Mouse (Mus musculus) limb, embryonic 10.5 days (tissue): ENCODE measurements around the gene Mmp14. TPM values are rescaled to one million over a fixed set of nuclear protein-coding genes. Genes with fewer than 3 reads are reported as not detected.

Source experiments
- DNase-seq: peaks from one replicate; pipeline ENCODE4 v3.0.0-alpha.2; 2017; ENCODE audit warnings: low spot score
- H3K27ac ChIP-seq: fragments of 300-500 bp; sonication (generic); 2 replicates; pipeline ENCODE4 v1.5.1; 2016; ENCODE audit warnings: mild to moderate bottlenecking
- H3K27me3 ChIP-seq: fragments of 300-500 bp; sonication (generic); 2 replicates; pipeline ENCODE4 v1.6.1; 2016; ENCODE audit warnings: low read depth, mild to moderate bottlenecking; ENCODE audit not compliant: poor library complexity, severe bottlenecking
- H3K36me3 ChIP-seq: fragments of 300-500 bp; sonication (generic); 2 replicates; pipeline ENCODE4 v1.6.1; 2016; ENCODE audit warnings: mild to moderate bottlenecking, moderate library complexity
- H3K4me1 ChIP-seq: fragments of 300-500 bp; sonication (generic); 2 replicates; pipeline ENCODE4 v1.6.1; 2016
- H3K4me3 ChIP-seq: fragments of 300-500 bp; sonication (generic); 2 replicates; pipeline ENCODE4 v1.5.1; 2016; ENCODE audit warnings: mild to moderate bottlenecking, moderate library complexity
- H3K9me3 ChIP-seq: fragments of 300-500 bp; sonication (generic); replicated peaks from 2 replicates; pipeline ENCODE4 v1.6.1; 2016; ENCODE audit warnings: mild to moderate bottlenecking
- WGBS: fragments of 180-500 bp; shearing (Covaris S2); methylation state at CpG from one replicate; pipeline ENCODE4 v1.1.7; 2016; 5-methylcytosine and 5-hydroxymethylcytosine counted together
- polyA plus RNA-seq: library from polyadenylated mRNA; unstranded; fragments of >200 nt; fragmentation: Nextera tagmentation; extraction: Ambion mirVana; gene quantifications from 2 replicates; pipeline ENCODE4 v1.2.1, GENCODE M21; 2016

The Mmp14 gene
- polyA plus RNA-seq, 1 experiment from 2014 or later = 84.7 TPM

DNA sequence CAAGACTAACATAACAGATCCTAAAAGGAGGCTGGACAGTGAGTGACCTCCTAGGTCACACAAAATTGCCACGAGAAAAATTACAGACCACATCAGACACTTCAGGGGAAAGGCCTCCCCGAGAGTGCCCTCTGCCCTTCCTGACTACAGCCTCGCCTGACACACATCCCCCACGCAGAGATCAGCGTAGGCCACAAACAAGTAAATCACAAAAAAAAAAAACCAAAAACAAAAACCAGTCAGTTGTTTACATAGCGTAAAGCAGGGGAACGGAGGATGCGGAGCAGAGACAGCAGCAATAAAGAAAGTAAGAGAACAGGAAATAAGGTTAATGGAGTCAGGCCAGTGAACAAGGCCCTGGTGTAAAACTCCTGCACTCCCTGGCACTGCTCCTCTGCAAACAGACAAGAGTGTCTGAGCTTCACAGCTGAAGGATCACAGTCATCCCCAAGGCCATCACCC lies 32.5 kb upstream of the Mmp14 start:
- WGBS = 13% methylated on average over 8 of the region's 8 CpGs
- Histone ChIP-seq H3K27me3 (no peaks in the 10 kb centered on the region), H3K9me3 (no peaks in the 10 kb centered on the region), H3K36me3 (no peaks in the 10 kb centered on the region), H3K4me1 (peaks cover 31% of the 10 kb centered on the region), H3K4me3 (no peak overlapping the region), H3K27ac (no peak overlapping the region)
- no peak for DNase-seq

DNA sequence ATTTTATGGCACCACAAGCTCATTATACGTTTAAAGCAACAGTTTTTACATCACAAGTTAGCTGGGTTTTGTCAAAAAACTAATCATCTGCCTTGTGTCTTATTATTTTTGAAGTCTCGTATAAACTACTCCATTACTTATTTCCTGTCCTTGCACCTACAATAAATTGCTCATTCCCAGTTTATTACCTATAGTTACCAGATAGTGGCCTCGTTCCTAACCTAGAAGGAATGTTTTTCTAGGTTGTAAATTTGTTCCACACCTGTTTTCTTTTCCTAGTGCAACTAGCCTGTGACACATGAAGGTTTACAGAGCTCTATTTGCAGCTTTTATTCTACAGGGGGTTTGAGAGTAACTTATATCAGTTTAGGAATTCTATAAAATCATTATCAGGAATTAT lies 29.7 kb upstream of the Mmp14 start:
- no peak for DNase-seq
- Histone ChIP-seq H3K4me1 (peaks cover 31% of the 10 kb centered on the region), H3K4me3 (no peak overlapping the region), H3K9me3 (no peaks in the 10 kb centered on the region), H3K27ac (no peak overlapping the region), H3K27me3 (no peaks in the 10 kb centered on the region), H3K36me3 (no peaks in the 10 kb centered on the region)
- WGBS = 40% methylated on average over 3 of the region's 3 CpGs

DNA sequence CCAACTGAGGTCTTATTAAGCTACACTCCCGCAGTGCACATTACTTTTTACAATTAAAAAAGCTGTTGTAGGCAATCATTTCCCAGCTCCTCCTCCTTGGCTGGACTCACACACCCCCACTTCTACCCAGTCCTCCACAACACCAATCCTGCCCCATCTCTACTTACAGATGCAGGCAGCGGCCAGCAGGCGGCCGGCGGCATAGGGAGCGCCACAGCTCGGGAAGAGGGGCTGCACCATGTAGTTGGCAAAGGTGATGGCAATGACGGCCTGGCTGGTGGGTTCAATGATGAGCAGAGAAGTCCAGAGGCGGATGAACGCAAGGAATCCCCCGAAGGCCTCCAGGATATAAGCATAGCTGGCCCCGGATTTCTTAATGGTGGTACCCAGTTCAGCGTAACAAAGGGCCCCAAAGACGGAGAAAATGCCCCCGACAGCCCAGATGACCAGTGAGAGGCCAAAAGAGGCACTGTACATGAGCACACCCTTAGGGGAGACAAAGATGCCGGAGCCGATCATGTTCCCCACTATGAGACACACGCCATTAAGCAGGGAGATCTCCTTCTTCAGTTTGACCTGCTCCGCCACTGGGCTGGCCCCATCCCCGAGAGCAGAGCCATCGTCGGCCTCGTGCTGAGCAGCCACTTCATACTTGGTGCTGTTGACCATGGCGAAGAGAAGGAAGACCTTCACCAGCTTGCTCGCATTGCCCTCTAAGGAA lies 22.9 kb upstream of the Mmp14 start:
- H3K9me3 ChIP-seq = no peaks in the 10 kb centered on the region
- H3K4me3 ChIP-seq = no peak overlapping the region
- H3K36me3 ChIP-seq = no peaks in the 10 kb centered on the region
- WGBS = 86% methylated on average over 25 of the region's 25 CpGs
- no peak for DNase-seq
- no peak overlapping the region; the same call in 1 of the 2 replicates for H3K27ac ChIP-seq
- H3K27me3 ChIP-seq = no peaks in the 10 kb centered on the region
- H3K4me1 ChIP-seq = peaks cover 20% of the 10 kb centered on the region

DNA sequence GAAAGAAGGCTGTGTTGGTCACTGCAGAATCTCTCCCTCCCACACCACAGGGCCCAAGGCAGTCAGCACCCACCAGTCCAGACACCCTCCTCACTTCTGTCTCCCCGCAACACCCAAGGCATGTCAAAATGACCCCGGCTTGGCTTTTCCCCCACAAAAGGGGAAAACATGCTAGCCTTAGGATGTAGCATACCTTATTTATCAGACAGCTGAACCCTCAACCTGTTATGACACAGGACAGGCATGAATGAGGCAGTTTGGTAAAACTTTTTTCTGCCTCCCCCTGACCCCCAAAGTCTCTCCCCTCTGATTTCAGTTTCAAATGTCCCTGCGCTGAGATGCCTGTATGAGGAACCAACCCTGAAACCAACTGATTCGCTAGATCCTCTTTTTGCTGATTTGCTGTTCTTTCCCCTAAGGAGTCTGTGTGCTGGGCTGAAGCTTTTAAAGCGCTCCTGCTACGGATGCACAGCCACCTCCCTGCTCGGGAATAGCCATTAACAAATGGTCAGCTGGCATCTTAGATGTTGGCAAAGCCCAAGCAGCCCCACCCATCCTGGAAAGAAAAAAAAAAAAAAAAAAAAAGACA lies 22.3 kb upstream of the Mmp14 start:
- 73% methylated on average over 7 of the region's 7 CpGs for WGBS
- Histone ChIP-seq H3K4me1 (peaks cover 27% of the 10 kb centered on the region), H3K27me3 (no peaks in the 10 kb centered on the region), H3K36me3 (no peaks in the 10 kb centered on the region), H3K4me3 (no peak overlapping the region), H3K27ac (no peak overlapping the region; the same call in 1 of the 2 replicates), H3K9me3 (no peaks in the 10 kb centered on the region)
- DNase-seq = no peak

DNA sequence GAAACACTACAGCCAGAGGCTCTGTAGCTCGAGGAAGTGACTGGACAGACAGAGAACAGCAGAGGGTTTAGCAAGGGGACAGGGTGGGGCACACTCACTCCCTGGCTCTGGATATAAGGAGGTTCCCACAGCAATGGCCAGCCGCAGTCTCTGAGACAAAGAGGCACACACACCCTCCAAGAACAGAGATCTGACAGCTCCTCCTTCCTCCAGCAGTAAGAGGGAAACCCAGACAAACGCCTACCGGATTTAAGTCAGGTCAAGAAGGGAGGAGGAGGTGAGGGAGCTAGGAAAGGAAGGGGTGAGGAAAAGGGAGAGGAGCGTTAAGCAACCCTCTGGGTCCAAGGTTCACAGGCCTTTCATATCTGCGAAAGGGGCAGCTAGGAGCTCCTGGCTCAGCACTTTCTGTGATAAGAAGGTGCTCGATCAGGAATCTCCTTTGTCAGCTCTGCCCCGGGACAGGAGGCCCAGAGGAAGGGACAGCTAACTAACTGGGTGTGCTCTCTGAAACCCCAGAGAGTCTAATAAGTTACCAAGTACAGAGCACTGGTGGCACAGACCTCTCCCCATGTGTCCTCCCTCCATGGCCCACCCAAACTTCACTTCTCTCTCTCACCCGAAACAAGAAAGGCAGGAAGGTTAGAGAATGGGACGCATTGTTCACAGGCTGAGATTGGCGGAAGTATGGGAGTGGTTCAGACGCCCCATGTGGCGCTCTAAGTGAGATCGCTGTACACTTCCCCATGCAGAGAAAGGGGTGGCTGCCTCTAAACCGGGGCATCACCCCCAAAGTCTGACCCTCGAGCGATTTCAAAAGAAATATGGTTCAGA lies 21.2 kb upstream of the Mmp14 start:
- Histone ChIP-seq H3K4me1 (peaks cover 37% of the 10 kb centered on the region), H3K36me3 (no peaks in the 10 kb centered on the region), H3K9me3 (no peaks in the 10 kb centered on the region), H3K4me3 (no peak overlapping the region), H3K27me3 (0 out of 2 replicates have a peak, but pooled peaks cover 2% of the 10 kb centered on the region), H3K27ac (peak overlapping the region; percentile 27; the same call in 1 of the 2 replicates)
- no peak for DNase-seq
- 50% methylated on average over 17 of the region's 17 CpGs for WGBS

DNA sequence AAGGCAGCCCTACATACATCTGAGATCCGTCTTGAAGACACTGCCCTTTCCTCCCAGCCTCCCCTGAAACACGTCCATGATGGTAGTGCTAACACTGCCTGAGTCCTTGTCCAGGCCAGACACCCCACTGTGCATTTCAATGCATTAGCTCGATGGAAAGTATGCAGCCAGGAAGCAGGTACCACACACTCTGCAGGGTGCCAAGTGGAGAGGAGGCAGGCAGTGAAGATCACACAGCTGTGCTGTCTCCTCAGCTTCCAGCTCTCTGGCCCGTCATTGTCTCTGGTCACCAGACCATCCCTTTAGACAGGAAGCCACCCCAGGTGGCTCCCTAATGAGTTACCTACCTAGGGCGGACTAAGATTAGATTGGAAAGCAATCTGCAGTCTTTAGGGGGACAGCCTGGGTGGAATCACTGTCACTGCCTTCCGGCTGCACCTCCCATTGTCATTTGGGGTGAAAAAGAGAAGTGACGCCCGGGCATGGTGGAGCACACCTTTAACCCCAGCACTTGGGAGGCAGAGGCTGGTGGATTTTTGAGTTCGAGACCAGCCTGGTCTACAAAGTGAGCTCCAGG lies 19.3 kb upstream of the Mmp14 start:
- WGBS = 61% methylated on average over 9 of the region's 9 CpGs
- no peak for DNase-seq
- H3K36me3 ChIP-seq = no peaks in the 10 kb centered on the region
- no peak overlapping the region for H3K27ac ChIP-seq
- no peak overlapping the region for H3K4me3 ChIP-seq
- peaks cover 12% of the 10 kb centered on the region for H3K27me3 ChIP-seq
- H3K9me3 ChIP-seq = no peaks in the 10 kb centered on the region
- peaks cover 45% of the 10 kb centered on the region for H3K4me1 ChIP-seq

DNA sequence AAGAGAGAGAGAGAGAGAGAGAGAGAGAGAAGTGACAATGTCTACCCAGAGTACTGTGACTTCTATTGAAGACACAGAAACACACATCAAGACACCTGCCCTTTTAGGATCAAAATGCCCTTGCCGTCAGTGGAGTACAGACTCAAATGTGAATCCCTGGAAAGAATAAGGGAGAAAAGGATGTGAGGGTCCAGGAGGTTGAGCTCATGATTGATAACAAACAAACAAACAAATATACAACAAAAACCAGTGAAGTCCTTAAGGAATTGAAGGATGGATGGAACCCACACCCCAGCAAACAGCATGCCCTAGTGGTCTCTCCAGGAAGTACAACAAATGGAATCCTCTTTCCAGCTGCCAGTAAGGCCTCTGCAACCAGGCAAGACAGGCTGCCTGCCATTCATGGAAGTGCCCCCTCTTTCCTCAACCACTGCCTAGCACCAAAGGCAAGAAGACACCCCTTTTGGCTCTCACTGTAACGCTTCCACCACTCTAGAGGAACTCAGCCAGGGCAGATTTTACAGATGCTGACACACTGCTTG lies 18.7 kb upstream of the Mmp14 start:
- no peaks in the 10 kb centered on the region for H3K36me3 ChIP-seq
- no peaks in the 10 kb centered on the region for H3K9me3 ChIP-seq
- no peak overlapping the region for H3K4me3 ChIP-seq
- H3K27ac ChIP-seq = peak overlapping the region; percentile 53; the same call in 1 of the 2 replicates
- H3K4me1 ChIP-seq = peaks cover 51% of the 10 kb centered on the region
- DNase-seq = peak; percentile 53
- WGBS = 42% methylated on average over 2 of the region's 2 CpGs
- H3K27me3 ChIP-seq = peaks cover 18% of the 10 kb centered on the region

DNA sequence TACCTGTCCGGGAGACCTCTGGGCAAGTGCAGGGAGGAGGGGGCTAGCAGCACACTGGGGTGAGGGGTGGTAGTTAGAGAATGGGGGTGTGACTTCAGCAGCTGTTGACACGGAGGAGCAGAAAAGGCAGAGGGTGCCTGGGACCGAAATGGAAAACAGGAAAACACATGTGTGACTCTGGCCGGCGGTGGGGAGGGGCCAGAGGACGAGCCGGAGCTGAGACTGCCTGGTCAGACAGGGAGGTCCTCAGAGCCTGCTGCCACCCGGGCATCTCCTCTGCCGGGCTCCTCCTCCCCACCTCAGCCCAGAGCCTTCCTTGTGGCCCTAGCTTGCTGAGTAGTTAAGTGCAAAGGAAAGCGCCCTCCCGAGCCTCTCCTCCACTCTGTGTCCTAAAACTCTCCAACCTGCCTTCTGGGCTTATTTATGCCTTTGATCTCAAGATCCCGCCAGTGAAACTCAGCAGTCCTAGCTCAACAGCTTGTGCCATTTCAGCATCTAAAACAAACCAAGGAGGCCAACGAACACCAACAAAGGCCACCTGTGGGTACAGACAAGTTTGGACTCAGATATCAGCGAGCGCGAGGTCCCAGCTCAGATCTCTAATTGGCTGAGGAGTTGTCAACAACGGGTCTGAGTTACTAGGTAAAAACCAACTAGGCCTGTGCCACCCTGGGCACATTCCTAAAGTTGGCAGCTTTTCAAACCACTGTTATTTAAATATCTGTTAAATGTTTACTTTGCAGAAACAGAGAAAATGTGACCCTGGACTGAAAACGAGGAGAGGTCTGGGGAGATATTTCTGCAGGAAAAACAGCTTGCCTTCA lies 17.3 kb upstream of the Mmp14 start:
- H3K4me3 ChIP-seq = peak overlapping the region; percentile 42
- H3K9me3 ChIP-seq = no peaks in the 10 kb centered on the region
- peaks cover 49% of the 10 kb centered on the region for H3K4me1 ChIP-seq
- peak; percentile 67 for DNase-seq
- H3K27ac ChIP-seq = peak overlapping the region; percentile 72
- peaks cover 19% of the 10 kb centered on the region for H3K27me3 ChIP-seq
- no peaks in the 10 kb centered on the region for H3K36me3 ChIP-seq
- 5% methylated on average over 18 of the region's 18 CpGs for WGBS

DNA sequence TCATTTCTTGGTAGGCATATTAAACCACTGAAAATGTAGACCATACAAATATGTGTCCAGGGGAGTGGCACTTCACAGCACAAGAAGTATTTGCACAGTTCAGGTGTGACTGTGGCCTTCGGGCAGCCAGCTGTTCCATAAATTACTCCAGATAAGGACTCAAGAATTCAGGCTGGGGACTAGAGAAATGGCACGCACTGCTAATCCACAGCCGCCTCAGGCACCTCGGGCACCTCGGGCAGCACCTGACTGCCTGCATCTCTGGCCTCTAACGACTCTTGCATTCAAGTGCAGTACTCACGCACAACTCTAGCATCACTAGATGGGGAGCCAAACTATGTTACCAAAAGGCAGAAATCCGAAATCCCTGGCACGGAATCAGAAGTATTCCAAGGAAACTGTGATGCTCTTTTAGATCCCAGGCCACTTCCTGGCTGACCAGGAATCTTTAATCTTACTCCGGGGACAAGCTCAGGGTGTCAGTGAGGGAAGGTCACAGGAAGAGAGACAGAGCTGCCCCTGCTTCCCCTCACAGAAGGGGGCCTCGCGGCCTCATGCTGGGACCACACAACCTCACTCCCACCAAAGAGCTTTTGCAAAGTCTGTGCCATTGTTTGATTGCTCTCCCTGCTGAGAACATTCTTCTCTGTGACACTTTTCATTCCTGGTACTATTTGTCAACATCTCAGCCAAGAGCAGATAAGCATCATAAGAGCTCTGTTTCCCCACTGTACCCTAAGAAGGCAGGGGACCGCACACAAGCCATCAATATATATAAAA lies 16.0 kb upstream of the Mmp14 start:
- no peaks in the 10 kb centered on the region for H3K36me3 ChIP-seq
- no peak overlapping the region for H3K4me3 ChIP-seq
- WGBS = 7% methylated on average over 13 of the region's 13 CpGs
- no peaks in the 10 kb centered on the region for H3K9me3 ChIP-seq
- H3K4me1 ChIP-seq = peaks cover 41% of the 10 kb centered on the region
- DNase-seq = no peak
- peaks cover 19% of the 10 kb centered on the region for H3K27me3 ChIP-seq
- peak overlapping the region; percentile 56; the same call in 1 of the 2 replicates for H3K27ac ChIP-seq

DNA sequence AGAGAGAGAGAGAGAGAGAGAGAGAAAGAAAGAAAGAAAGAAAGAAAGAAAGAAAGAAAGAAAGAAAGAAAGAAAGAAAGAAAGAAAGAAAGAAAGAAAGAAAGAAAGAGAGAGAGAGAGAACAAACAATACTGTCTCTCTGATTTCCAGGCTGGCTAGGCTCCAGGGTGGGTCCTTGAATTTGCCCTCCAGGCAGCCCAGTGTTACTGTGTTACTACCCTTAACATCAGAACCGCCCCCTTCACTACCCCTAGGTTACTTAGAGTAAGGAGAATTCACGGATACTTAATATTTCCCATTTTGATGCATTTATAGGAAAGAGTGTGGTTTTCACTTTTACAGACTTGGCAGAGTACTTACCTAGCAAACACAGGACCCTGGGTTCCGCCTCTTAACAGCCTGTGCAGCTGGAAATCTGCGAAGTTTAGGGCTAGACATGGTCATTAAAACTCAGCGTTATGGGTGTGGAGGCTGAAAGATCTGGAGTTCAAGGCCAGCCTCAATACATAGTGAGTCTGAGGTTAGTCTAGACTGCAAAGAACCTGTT lies 15.1 kb upstream of the Mmp14 start:
- peaks cover 40% of the 10 kb centered on the region for H3K4me1 ChIP-seq
- no peak for DNase-seq
- 31% methylated on average over 5 of the region's 5 CpGs for WGBS
- no peaks in the 10 kb centered on the region for H3K9me3 ChIP-seq
- H3K27me3 ChIP-seq = peaks cover 19% of the 10 kb centered on the region
- no peak overlapping the region for H3K27ac ChIP-seq
- no peaks in the 10 kb centered on the region for H3K36me3 ChIP-seq
- no peak overlapping the region for H3K4me3 ChIP-seq

DNA sequence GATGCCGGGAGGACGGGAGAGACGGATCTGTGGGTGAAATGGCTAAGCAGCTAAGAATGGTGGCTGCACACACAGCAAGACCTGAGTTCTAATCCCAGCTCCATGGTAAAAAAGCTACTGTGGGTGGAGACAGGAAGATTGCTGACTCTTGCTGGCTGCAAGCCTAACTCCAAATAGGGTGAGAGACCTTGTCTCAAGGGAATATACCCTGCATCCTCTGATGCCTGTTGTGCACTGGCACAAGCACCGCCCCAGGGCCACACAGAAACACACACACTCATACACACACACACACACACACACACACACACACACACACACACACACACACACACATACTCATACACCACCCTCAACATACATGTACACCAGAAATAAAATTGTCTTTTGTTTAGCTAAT lies 14.6 kb upstream of the Mmp14 start:
- Histone ChIP-seq H3K36me3 (no peaks in the 10 kb centered on the region), H3K27ac (no peak overlapping the region), H3K27me3 (peaks cover 19% of the 10 kb centered on the region), H3K4me1 (peaks cover 40% of the 10 kb centered on the region), H3K9me3 (no peaks in the 10 kb centered on the region), H3K4me3 (no peak overlapping the region)
- 45% methylated on average over 4 of the region's 4 CpGs for WGBS
- DNase-seq = no peak
